Mouse (Mus musculus): ENCODE results near the gene Bspry. TPM values are rescaled to one million over a fixed set of nuclear protein-coding genes. Genes with fewer than 3 reads are reported as not detected.

The Bspry gene
- total and polyA plus RNA-seq, 3 experiments = 0.19 to 0.50 TPM; not detected in 1

GRCm38 (mm10) chr4:62517538-62518415 lies 37.9 kb downstream of the Bspry start:
- H3K9me3 ChIP-seq (replicated peaks; ENCODE audit: insufficient read depth, low read length) = no peaks in the 10 kb centered on the region
- peak; percentile 83 for DNase-seq (ENCODE audit: low read depth, low spot score)
- peaks cover 31% of the 10 kb centered on the region for H3K79me2 ChIP-seq (ENCODE audit: control insufficient read depth, insufficient read depth, low read length, poor library complexity)
- H3K4me3 ChIP-seq (ENCODE audit: control insufficient read depth in 1 of 2, insufficient read depth in 1 of 2, low read depth in 2 of 2, low read length in 2 of 2) = peak overlapping the region; percentile 74 to 83
- H3K4me1 ChIP-seq (ENCODE audit: control insufficient read depth in 1 of 2, insufficient read depth in 2 of 2, low read length in 2 of 2) = peaks cover 51 to 54% of the 10 kb centered on the region in 2 experiments
- TF ChIP-seq BHLHE40 (IDR thresholded peaks at IDR 0.05; ENCODE audit: borderline replicate concordance, low read depth, low read length) = no peak
- no peak for TF ChIP-seq MAX (IDR thresholded peaks at IDR 0.05; ENCODE audit: low read length)
- no peak for TF ChIP-seq MAFK (IDR thresholded peaks at IDR 0.05; ENCODE audit: borderline replicate concordance, low read depth, low read length)
- no peak for TF ChIP-seq EP300 (IDR thresholded peaks at IDR 0.05; ENCODE audit: low read depth in 1 of 2, low read length in 2 of 2)
- TF ChIP-seq E2F4 (IDR thresholded peaks at IDR 0.05; ENCODE audit: borderline replicate concordance, low read depth, low read length) = no peak
- TF ChIP-seq MYC (IDR thresholded peaks at IDR 0.05; ENCODE audit: low read depth, low read length) = no peak
- TF ChIP-seq CTCF (IDR thresholded peaks at IDR 0.05 in 2 of 3, conservative IDR thresholded peaks at IDR 0.05 in 1 of 3; ENCODE audit: control insufficient read depth in 1 of 3, insufficient read depth in 1 of 3, low read depth in 2 of 3, low read length in 3 of 3, poor library complexity in 1 of 3, severe bottlenecking in 1 of 3) = peak in 1 of 3 experiments; percentile 19; a peak in 1 of 6 replicates
- TF ChIP-seq USF2 (IDR thresholded peaks at IDR 0.05; ENCODE audit: borderline replicate concordance in 1 of 2, insufficient read depth in 1 of 2, low read depth in 1 of 2, low read length in 2 of 2) = no peak
- no peak for TF ChIP-seq KAT2A (conservative IDR thresholded peaks at IDR 0.05; ENCODE audit: low read depth, low read length)
- H3K27ac ChIP-seq (ENCODE audit: control insufficient read depth, low read depth, low read length) = peak overlapping the region; percentile 80
- no peaks in the 10 kb centered on the region for H3K27me3 ChIP-seq (ENCODE audit: control insufficient read depth in 1 of 2, insufficient read depth in 2 of 2, low read length in 2 of 2)
- H3K36me3 ChIP-seq (ENCODE audit: control insufficient read depth in 1 of 2, insufficient read depth in 2 of 2, low read length in 2 of 2) = peaks cover 2 to 58% of the 10 kb centered on the region in 2 experiments; a peak in 2 of 4 replicates
- peak overlapping the region; percentile 92 for H3K9ac ChIP-seq (ENCODE audit: control insufficient read depth, low read depth, low read length, poor library complexity, severe bottlenecking)

GRCm38 (mm10) chr4:62518416-62519121 lies 38.7 kb downstream of the Bspry start:
- TF ChIP-seq POLR2AphosphoS5 (IDR thresholded peaks at IDR 0.05; ENCODE audit: borderline replicate concordance, low read depth, low read length) (no peak), CTCF (IDR thresholded peaks at IDR 0.05 in 2 of 3, conservative IDR thresholded peaks at IDR 0.05 in 1 of 3; ENCODE audit: control insufficient read depth in 1 of 3, insufficient read depth in 1 of 3, low read depth in 2 of 3, low read length in 3 of 3, poor library complexity in 1 of 3, severe bottlenecking in 1 of 3) (no peak), MXI1 (IDR thresholded peaks at IDR 0.05; ENCODE audit: low read depth, low read length) (no peak), GABPA (IDR thresholded peaks at IDR 0.05; ENCODE audit: low read depth, low read length) (no peak), ZC3H11A (IDR thresholded peaks at IDR 0.05; ENCODE audit: low read depth, low read length) (no peak), ZMIZ1 (IDR thresholded peaks at IDR 0.05; ENCODE audit: low read depth, low read length) (no peak), RCOR1 (IDR thresholded peaks at IDR 0.05; ENCODE audit: low read depth, low read length) (no peak), UBTF (IDR thresholded peaks at IDR 0.05; ENCODE audit: borderline replicate concordance, insufficient read depth, low read depth, low read length) (no peak), MAFK (IDR thresholded peaks at IDR 0.05; ENCODE audit: borderline replicate concordance, low read depth, low read length) (no peak), POLR2AphosphoS2 (IDR thresholded peaks at IDR 0.05; ENCODE audit: low read length) (no peak), USF2 (IDR thresholded peaks at IDR 0.05; ENCODE audit: borderline replicate concordance in 1 of 2, insufficient read depth in 1 of 2, low read depth in 1 of 2, low read length in 2 of 2) (no peak), NELFE (IDR thresholded peaks at IDR 0.05; ENCODE audit: low read depth, low read length) (no peak), ZKSCAN1 (IDR thresholded peaks at IDR 0.05; ENCODE audit: low read depth, low read length) (no peak), TCF12 (IDR thresholded peaks at IDR 0.05; ENCODE audit: low read depth, low read length) (no peak)
- DNase-seq (ENCODE audit: low read depth, low spot score) = peak; percentile 74

More at GRCm38 (mm10) chr4:62518416-62519121, 38.7 kb downstream of the Bspry start:
- Histone ChIP-seq H3K79me2 (ENCODE audit: control insufficient read depth, insufficient read depth, low read length, poor library complexity) (peaks cover 31% of the 10 kb centered on the region), H3K27ac (ENCODE audit: control insufficient read depth, low read depth, low read length) (peak overlapping the region; percentile 80), H3K9me3 (replicated peaks; ENCODE audit: insufficient read depth, low read length) (no peaks in the 10 kb centered on the region), H3K4me3 (ENCODE audit: control insufficient read depth in 1 of 2, insufficient read depth in 1 of 2, low read depth in 2 of 2, low read length in 2 of 2) (peak overlapping the region; percentile 74 to 83), H3K4me1 (ENCODE audit: control insufficient read depth in 1 of 2, insufficient read depth in 2 of 2, low read length in 2 of 2) (peaks cover 51 to 56% of the 10 kb centered on the region in 2 experiments), H3K27me3 (ENCODE audit: control insufficient read depth in 1 of 2, insufficient read depth in 2 of 2, low read length in 2 of 2) (no peaks in the 10 kb centered on the region), H3K9ac (ENCODE audit: control insufficient read depth, low read depth, low read length, poor library complexity, severe bottlenecking) (peak overlapping the region; percentile 92), H3K36me3 (ENCODE audit: control insufficient read depth in 1 of 2, insufficient read depth in 2 of 2, low read length in 2 of 2) (peaks cover 0 to 60% of the 10 kb centered on the region in 2 experiments; a peak in 2 of 4 replicates)
